9 mouse cellular contexts compared by ENCODE assay signal in the genomic region with DNA sequence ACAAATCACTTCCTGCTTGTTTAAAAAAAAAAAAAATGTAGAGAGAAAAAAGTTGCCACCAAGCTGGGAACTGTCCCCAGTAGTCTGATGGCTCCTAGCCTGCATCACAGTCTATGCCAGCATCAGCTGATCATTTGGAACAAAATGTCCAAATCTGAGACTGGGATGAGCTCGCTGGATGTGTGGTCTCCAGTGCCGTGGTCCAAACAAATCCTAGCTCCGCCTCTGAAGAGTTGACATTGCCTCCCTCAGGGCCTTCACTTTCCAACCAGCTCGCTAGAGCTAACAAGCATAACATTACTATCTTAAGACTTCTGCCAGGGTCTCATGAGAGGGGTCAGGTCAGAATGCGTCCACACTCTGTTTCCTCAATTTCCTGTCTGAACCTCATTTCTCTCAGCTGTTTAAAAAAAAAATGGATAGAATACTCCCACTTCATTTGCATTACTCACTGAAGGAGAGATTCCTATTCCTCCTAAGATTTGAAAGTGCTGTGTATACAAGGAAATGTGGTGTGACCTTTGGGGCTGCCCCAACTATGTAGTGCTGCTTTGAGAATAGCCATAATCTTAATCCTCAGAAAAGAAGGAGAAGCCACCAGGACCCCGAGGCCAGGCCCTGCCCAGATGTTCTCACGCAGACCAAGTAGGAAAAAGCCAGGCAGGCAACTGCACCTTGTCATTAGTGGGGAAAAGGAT. TPM values are rescaled to one million over a fixed set of nuclear protein-coding genes. Genes with fewer than 3 reads are reported as not detected.
DNase-seq lines count a peak whose midpoint lies in the region; ATAC-seq and TF ChIP-seq lines count a peak whose summit lies in the region.
"Had no signal": no experiment of that assay in that cellular context is flagged by ENCODE, and none has a peak within 500 bp of the region (broad histone marks: within the 10 kb centered on the region; RNA-seq: fewer than 3 reads in every experiment).

No protein-coding gene starts in this region.

- no peaks in the 10 kb centered on the region for H3K36me3 ChIP-seq in midbrain, embryonic 14.5 days (ENCODE audit: control insufficient read depth, insufficient read depth, low read length)
- H3K36me3 ChIP-seq: midbrain, embryonic 12.5 days had no signal

- no peaks in the 10 kb centered on the region for H3K9me3 ChIP-seq in midbrain, embryonic 14.5 days (ENCODE audit: control insufficient read depth, low read length)
- H3K9me3 ChIP-seq: midbrain, embryonic 12.5 days had no signal

- no peak overlapping the region for H3K4me2 ChIP-seq in midbrain, embryonic 14.5 days (ENCODE audit: low read length)
- H3K4me2 ChIP-seq: midbrain, embryonic 12.5 days had no signal

- no peak overlapping the region for H3K9ac ChIP-seq in midbrain, embryonic 14.5 days (replicated peaks; ENCODE audit: low read length)
- H3K9ac ChIP-seq: midbrain, embryonic 12.5 days had no signal

- no peak for TF ChIP-seq POLR2A in lung, adult 2 months (IDR thresholded peaks at IDR 0.05; ENCODE audit: borderline replicate concordance, extremely low read depth, low read depth, low read length)

- peak; percentile 47 to 67 for DNase-seq in lung, adult 18-20 months
- DNase-seq in lung, adult 2 months: no peak
- peak; percentile 59 for DNase-seq in gastrocnemius, postnatal 14 days
- DNase-seq in kidney, adult 9 months: peak; percentile 61
- peak; percentile 77 for DNase-seq in lung, postnatal 36 days
- DNase-seq in thymus, postnatal 25 days: no peak
- no peak for DNase-seq in midbrain, embryonic 14.5 days
- DNase-seq in ovary, postnatal 10 days (ENCODE audit: low spot score): no peak

- ATAC-seq in midbrain, embryonic 14.5 days (ENCODE audit: low FRiP score, low TSS enrichment): no peak

- intact Hi-C loops in gastrocnemius, postnatal 14 days (cut with DNase I; ENCODE audit: low total_unique reads): no loop called here

- 43% methylated on average over 7 of the region's 7 CpGs for WGBS in lung, adult 2 months
- WGBS in midbrain, embryonic 14.5 days: 47% methylated on average over 7 of the region's 7 CpGs

- H3K4me1 ChIP-seq in lung, adult 2 months (ENCODE audit: control insufficient read depth, insufficient read depth, low read length): no peaks in the 10 kb centered on the region
- H3K4me1 ChIP-seq in midbrain, embryonic 14.5 days (ENCODE audit: control insufficient read depth, insufficient read depth, low read length): no peaks in the 10 kb centered on the region
- H3K4me1 ChIP-seq: midbrain, embryonic 12.5 days had no signal

- H3K27me3 ChIP-seq in midbrain, embryonic 14.5 days (ENCODE audit: control insufficient read depth, insufficient read depth, low read length): no peaks in the 10 kb centered on the region
- H3K27me3 ChIP-seq: midbrain, embryonic 12.5 days had no signal

- no peak for TF ChIP-seq CTCF in lung, adult 2 months (IDR thresholded peaks at IDR 0.05; ENCODE audit: insufficient read depth, low read length)

- H3K27ac ChIP-seq in midbrain, embryonic 14.5 days (replicated peaks; ENCODE audit: low read depth, low read length): no peak overlapping the region
- H3K27ac ChIP-seq: midbrain, embryonic 12.5 days had no signal

- H3K4me3 ChIP-seq in lung, adult 2 months (replicated peaks; ENCODE audit: extremely low read depth, low read depth, low read length): no peak overlapping the region
- no peak overlapping the region for H3K4me3 ChIP-seq in midbrain, embryonic 14.5 days (replicated peaks; ENCODE audit: low read depth, low read length)
- H3K4me3 ChIP-seq: midbrain, embryonic 12.5 days had no signal

RNA-seq across cellular contexts. Expression of a gene that starts 11.2 kb away (rescaled TPM):
- polyA plus RNA-seq in lung, adult 2 months (2012; rRNA removed): 74.0 and 84.5 TPM in 2 replicates
- 10 to 100 TPM; 19.4 to 24.8 TPM for total RNA-seq in gastrocnemius, postnatal 14 days (2021)
- 71.7 and 80.5 TPM in 2 replicates for polyA plus RNA-seq in midbrain, embryonic 14.5 days (2014; fragmentation: Nextera tagmentation; extraction: Ambion mirVana)

Comparison
In these comparisons a context has a peak if more than half of its experiments do, and no peak if none do; other contexts are left out.
1. DNase-seq: peak in lung, adult 18-20 months (2 of 2), gastrocnemius, postnatal 14 days (single experiment), kidney, adult 9 months (single experiment) and lung, postnatal 36 days (single experiment); none in lung, adult 2 months (single experiment), thymus, postnatal 25 days (single experiment), midbrain, embryonic 14.5 days (single experiment) and ovary, postnatal 10 days (single experiment).